Mouse (Mus musculus): ENCODE measurements around the gene Psme1.

DNA sequence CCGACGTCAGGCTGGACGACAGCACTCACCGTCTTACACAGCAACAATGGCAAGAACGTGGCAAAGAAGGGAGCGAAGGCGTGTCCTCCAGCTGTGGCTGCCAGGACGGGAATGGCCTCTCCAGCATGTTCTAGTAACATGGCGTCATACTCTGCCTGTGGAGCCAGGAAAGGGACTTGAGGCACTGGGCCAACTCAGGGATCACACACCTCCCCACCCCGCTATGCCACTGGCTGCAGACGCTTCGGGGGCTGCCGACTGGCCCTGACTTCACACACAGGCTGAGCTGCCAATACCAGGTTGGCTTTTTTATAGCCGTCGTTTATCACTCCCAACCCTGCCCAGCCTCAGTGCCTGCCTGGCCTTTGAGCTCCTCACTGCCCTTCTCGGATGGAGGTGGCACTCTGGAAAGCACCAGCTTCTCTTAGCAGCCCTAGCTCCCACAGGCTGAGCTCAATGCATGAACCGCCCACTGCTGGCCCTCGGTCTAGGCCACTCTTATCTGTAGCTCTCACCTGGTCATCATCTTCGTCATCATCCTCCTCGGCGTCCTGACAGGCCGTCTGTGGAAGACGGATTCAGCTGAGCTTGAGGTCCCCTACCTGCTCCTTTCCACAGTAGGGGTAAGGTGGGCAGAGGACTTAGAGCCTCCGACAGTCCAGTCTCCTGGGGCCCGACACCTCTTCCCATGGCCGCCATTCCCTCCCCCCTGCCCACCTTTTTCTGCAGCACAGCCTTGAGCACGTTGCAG is 50.3 kb downstream of the Psme1 start:
- TF ChIP-seq CTCF (IDR thresholded peaks at IDR 0.05; ENCODE audit: low read depth) (no peak), EP300 (optimal IDR thresholded peaks at IDR 0.05) (no peak)
